Mouse (Mus musculus): ENCODE measurements at regions not wholly inside any gene's neighbourhood (a gene's known extent, or its start where the extent isn't known, plus 50 kb on each side); places are given as distances from the start of the nearest gene placed in this dataset.

DNA sequence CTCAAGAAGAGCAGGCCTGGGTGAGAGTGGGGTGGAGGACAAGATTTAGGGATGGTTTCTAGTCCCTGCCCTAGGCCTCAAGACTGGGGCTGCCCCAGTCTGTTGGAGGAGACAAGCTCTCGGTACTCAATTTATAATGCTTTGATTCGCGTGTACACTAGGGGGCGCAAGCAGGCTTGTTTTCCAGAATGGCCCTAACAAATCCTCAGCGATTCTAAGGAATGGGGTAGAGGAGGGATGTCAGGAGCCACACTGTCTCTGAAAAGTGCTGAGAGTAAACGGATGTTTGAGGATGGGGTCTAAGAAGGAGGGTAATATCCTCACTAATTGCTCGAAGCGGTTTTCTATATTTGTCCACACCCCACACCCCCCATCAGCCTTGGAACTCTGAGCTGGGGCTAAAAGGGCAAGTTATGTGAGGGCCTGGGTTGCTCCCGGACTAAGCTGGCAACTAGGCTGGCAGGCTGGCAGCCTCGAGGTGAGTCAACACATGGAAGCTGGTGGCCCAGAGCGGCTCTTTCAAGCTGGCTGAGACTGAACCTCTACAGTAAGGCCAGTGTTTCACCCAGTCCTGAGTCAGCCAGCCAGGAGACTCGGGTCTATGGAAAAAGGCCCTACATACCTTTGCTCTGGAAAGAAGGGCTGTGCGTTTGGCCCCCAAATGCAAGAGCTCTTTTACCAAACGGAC is 176.7 kb downstream of the Ttc8 start:
- peak; percentile 79 to 91 for DNase-seq (ENCODE audit: low spot score in 2 of 2)

DNA sequence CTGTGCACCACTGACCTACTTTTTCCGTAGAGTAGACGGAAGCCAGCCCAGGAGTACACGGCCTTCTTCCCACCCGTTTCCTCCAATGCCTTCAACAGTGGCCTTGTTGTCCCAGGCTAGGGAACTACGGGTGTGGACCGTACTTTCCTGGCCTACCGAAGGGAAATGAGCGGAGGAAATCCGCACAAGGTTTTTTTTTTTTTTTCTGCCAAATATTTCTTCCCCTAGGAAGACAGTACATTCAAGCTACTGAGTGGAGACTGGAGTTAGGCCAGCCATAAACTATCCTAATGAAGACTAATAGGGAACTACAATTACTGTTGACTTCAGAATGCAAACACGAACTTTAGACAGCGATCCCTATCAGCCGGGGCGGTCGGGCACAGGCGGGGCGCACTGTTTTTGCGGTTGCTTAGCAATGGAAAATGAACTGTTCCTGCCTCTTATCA is 177.3 kb downstream of the Ttc8 start:
- DNase-seq (ENCODE audit: low spot score in 2 of 2) = no peak

DNA sequence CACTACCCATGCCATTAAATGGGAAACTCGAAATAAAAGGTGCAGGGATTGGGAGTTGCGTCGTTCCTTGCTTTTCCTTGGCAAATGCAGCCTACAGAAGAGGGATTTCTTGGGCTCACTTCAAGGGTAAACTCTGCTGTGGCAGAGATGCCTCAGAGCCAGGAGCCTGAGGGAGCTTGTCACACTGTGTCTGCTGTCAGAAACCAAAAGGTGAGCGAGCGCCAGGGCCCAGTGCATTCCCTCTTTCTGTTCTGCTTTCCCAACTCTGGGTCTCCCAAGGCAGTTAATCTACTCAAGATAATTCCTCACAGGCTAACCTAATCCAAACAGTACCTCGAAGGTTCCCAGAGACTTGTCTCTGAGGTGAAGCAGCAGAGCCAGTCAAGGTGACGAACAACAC is 179.5 kb downstream of the Ttc8 start:
- DNase-seq (ENCODE audit: low spot score in 2 of 2) = no peak

DNA sequence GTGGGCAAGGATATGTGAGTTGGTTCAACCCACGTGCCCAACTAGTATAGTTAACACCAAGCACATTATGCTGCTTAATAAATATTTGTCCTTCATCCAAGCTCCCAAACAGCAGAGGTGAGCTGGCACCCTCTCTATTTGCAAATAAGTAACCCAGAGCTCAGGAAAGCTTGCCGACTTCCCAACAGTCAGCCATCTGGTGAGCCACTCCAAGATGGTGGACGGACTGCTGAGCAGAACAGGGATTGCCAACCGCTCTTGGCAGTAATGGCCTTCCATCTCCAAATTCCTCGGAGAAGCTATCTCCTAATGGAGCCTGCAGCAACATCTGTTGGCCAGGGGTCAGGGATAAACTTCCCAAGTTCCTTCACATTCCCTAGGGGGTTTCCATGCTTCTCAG is 188.2 kb downstream of the Ttc8 start:
- DNase-seq (ENCODE audit: low spot score in 2 of 2) = no peak

DNA sequence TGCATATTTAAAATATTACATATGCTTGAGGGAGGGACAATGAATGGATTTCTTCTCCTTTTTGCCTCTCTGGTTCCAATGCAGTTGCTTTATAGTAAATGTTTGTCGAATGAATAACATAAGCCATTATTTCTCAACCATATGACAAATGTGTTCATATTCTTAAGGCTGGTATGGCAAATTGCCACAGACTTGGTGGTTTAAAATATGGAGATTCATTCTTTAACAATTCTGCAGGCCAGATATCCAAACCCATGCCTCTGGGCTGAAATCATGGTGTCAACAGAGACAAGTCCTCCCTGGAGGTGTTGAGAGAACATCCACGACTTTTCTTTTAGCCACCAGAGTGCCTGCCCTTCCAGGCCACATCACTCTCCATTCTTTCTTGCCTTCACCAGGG is 193.4 kb downstream of the Ttc8 start:
- no peak for DNase-seq (ENCODE audit: low spot score in 2 of 2)

DNA sequence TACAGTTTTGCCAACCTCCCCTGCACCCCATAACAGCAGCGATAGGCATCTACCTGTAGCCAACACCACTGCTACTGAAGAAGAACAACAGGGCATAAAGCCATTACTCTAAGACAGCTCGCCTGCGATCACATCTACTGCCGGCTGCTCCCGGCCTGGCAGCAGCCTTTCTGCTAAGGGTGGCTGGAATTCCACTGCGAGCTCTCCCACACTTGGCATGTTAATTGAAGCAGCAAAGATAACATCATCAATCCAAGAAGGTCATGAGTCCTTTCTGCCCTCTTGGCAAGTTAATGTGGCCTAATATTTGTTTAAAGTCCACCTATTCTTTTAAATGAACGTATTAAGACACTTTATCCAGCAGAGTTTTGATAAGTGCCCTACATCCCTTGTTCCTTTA is 196.1 kb downstream of the Ttc8 start:
- DNase-seq (ENCODE audit: low spot score in 2 of 2) = no peak

DNA sequence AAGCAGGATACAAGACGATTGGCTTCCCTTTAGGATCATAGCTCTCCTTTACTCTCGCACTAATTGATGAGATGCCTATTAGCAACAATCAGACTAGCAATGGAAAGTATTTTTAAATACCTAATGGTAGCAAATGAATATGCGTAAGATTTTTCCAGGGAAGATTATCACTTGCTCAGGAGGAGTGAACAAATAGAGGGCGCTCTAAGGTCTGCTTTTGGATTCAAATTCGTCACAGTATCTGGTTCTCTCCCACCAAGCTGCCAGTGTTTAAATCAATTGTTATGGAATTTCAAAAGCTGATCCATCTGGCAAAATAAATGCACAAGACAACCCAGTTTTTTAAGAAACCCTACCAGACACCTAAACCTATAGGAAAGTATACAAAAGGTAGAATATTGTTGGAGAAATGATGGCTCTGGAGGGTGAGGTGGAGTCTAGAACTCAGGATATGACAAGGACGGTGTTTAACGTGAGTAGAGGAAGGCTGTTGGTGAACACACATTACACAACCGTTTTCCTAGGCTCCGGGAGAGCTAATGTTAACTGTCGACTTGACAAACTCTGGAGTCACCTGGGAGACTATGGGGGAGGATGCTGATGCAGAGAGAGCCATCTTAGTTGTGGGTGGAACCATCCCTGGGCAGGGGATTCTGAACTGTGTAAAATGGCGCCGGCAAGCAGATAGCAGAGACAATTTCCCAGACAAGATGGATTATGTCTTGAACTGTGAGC is 198.2 kb downstream of the Ttc8 start:
- no peak for DNase-seq (ENCODE audit: low spot score in 2 of 2)

DNA sequence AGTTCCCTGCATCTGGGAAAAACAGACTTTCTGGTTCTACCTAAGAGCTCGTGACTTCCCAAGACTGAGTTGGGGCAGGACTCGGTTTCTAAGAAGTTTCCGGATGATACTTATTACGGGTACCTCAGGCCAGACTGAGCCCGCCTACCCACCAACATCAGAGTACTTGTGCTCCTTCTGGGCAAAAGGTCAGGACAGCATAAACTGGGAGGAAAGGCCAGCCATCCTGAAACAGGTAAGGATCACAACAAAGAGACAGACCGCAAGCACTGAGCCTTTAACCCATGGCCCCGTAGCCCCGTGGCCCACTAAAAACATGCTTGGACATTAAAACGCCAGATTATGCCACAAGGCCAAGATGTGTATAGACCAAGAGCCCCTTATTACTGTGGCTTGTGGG is 199.6 kb downstream of the Ttc8 start:
- no peak for DNase-seq (ENCODE audit: low spot score in 2 of 2)

DNA sequence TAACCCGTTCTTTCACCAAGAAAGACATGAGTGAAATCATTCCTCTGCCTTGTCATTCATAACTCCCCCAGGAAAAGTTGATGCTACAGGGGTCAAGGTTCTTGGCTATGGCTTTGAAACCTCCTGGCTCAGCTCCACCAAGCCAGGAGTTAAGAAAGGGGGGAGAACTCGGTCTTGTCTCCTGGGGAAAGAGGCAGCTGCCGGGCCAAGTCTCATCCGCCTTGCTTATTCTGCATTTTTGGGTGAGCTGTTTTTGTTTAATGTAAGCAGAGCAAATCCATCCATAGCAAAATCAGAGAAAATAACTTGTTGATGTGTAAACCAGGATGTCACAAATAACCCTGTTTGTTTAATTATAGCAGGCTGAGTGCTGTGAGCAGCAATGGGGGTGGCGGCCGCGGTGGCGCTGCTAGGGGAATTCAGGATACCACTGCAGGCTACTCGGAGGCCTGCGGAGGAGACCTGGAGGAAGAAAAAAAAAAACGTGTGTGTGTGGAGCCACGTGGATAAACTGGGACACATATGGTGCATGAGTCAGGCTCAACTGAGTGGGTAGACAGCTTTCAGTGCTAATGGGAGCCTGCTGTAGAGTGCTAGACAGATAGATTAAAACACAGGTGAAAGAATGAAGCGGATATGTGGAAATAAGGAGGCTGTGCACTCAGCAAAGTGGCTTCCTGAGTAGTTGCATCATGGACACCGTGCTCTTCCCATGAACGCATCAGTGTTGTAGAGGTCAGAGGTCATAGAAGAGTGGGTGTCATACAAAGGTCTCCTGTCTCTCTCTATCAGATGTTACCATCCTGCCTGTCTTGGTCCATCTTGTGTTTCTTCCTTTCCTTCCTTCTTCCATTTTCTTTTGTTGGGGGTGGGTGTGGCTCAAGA is 203.5 kb downstream of the Ttc8 start:
- peak; percentile 75 for DNase-seq (ENCODE audit: low spot score in 2 of 2)

DNA sequence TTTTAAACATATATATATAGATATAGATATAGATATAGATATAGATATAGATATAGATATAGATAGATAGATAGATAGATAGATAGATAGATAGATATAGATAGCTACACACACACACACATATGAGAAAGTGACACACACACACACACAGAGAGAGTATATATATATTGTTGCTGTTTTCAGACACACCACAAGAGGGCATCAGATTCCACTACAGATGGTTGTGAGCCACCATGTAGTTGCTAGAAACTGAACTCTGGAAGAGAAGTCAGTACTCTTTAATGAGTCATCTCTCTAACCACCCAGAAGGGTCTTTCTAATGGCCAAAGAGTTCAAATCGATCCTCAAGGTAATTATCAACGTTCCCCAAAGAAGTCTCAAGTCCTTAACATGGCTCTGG is 205.8 kb downstream of the Ttc8 start:
- no peak for DNase-seq (ENCODE audit: low spot score in 2 of 2)

Measured in layer of hippocampus, adult 8-10 months (tissue).